Mouse (Mus musculus) left cerebral cortex, adult 2 months (tissue): ENCODE measurements around the gene Nfkbid. TPM values are rescaled to one million over a fixed set of nuclear protein-coding genes. Genes with fewer than 3 reads are reported as not detected.
"Not testable (repeated sequence)": the region's sequence is repeated elsewhere in the genome, so short reads cannot be mapped to it uniquely, and the experiment has no call there.

ENCODE experiments used
- DNase-seq, 2 experiments: peaks; one replicate each; pipeline ENCODE4 v3.0.0; 2021 to 2022; ENCODE audit warnings: low spot score in 2 of 2, mixed read lengths in 1 of 2; ENCODE audit errors: extremely low spot score in 1 of 2
- H3K27ac ChIP-seq: fragments of 200-600 bp; 2 replicates; pipeline ENCODE4 v1.8.1; 2022
- H3K4me3 ChIP-seq: fragments of 200-600 bp; 2 replicates; pipeline ENCODE4 v1.8.1; 2022
- CTCF ChIP-seq: fragments of 200-600 bp; IDR thresholded peaks from 2 replicates; pipeline ENCODE4 v1.8.1; 2022; ENCODE audit warnings: antibody characterized with exemption, mild to moderate bottlenecking, moderate library complexity
- intact Hi-C: fragments of 180-260 bp; cut with DNase I; formaldehyde crosslinking; loops from one replicate; pipeline ENCODE4 v1.15.1; 2025
- total RNA-seq, 2 experiments: library from RNA; stranded (reverse); gene quantifications; 2 replicates each; pipeline ENCODE4 v1.2.3; 2021

Nfkbid gene
- total RNA-seq, 2 experiments from 2014 or later = 3.9 to 5.1 TPM

DNA sequence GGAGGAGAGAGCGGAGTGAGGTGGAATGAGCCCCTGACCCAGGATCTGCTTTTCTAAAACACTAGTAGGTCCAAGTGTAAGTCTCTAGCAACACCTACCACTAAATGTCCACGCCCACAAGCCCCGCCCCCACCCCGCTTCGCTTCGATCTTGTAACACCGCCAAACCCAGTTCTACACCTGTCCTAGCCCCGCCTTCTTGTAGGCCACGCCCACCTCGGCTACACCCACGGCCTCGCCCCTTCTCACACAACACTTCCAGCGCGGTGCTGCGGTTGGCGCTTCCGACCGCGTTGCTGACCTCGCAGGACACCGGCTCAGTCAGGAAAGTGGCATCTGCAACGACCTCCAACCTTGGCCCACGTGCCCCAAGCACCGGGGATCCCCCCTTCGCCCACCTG, 32.2 kb downstream of the Nfkbid start:
- intact Hi-C loops = no loop called here
- no peak for TF ChIP-seq CTCF
- DNase-seq = no peak
- no peak overlapping the region for H3K4me3 ChIP-seq
- no peak overlapping the region for H3K27ac ChIP-seq

DNA sequence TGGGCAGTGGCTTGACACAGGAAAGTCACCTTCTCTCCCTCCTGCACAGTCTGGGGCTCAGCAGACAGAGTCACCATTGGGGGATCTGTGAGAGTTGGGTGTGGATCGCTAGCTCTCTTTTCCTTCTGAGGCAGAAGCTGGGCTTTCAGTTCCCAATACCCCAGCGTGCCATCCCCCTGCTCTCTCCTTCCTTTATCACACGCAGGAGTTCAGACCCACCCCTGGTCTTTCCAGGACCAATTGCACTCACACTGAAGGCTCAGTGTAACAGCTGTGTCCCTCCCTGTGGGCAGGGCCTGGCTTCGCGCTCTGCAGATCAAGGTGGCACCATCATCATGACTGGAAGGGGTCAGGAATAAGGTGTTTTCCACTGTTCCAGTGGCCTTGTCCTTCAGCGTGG, 32.7 kb downstream of the Nfkbid start:
- intact Hi-C loops = no loop called here
- Histone ChIP-seq H3K4me3 (no peak overlapping the region), H3K27ac (no peak overlapping the region)
- DNase-seq = no peak
- TF ChIP-seq CTCF = no peak

DNA sequence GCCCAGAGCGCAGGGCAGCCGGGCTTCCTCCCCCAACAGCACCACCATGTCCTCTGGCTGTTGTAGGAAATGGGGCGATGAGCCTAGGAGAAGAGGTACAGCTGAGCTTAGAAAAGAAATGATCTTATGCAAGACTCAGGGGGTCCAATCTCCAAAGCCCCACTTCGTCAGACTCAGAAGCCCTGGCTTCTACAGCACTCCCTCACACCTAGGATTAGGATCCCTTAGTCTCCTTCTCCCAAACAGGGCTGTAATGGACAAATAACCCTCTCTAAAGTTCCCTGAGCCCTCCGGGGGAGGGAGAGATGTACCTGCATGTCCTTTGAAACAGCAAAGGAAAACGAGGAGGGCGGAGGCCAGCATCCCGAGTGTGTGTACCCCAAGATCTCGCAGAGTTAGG, 35.0 kb downstream of the Nfkbid start:
- intact Hi-C loops = no loop called here
- H3K4me3 ChIP-seq = peak overlapping the region; percentile 45
- no peak for TF ChIP-seq CTCF
- DNase-seq = no peak
- H3K27ac ChIP-seq = no peak overlapping the region

DNA sequence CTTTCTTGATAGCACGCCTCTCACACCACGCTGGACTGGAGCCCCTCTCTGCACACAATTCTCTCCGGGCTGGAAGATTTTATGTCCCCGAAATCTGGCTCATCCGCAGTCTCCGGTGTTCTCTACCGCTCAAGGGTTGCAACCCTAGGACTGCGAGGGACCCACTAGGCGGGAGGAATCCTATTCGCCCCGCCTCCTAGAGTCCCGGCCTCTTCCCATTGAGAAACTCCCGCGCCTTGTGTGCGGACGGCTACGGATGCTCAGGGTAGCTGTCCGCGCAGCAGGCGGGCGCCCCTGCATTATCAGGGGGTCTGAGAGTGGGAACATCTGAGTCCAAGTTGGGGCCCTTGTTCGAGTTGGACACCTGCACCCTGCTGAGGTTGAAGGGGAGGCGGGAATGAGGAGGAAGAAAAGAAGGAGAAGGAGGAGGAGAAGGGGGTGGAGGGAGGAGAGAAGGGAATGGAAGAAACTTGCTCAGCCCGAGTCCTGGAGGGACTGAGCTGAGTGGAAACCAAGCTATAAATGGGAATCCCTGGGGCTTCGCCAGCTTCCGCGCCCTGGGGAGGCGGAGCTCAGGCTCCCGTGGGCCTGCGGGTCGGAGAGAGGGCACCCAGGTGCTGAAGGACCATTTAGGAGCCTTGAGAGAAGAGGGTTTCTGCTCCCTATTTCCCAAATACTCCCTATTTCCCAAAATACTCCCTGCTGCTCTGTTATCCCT, 35.5 kb downstream of the Nfkbid start:
- TF ChIP-seq CTCF = no peak
- peak in 1 of 2 experiments; percentile 26 for DNase-seq
- intact Hi-C loops = no loop called here
- H3K27ac ChIP-seq = peak overlapping the region; percentile 72
- peak overlapping the region; percentile 45 for H3K4me3 ChIP-seq

DNA sequence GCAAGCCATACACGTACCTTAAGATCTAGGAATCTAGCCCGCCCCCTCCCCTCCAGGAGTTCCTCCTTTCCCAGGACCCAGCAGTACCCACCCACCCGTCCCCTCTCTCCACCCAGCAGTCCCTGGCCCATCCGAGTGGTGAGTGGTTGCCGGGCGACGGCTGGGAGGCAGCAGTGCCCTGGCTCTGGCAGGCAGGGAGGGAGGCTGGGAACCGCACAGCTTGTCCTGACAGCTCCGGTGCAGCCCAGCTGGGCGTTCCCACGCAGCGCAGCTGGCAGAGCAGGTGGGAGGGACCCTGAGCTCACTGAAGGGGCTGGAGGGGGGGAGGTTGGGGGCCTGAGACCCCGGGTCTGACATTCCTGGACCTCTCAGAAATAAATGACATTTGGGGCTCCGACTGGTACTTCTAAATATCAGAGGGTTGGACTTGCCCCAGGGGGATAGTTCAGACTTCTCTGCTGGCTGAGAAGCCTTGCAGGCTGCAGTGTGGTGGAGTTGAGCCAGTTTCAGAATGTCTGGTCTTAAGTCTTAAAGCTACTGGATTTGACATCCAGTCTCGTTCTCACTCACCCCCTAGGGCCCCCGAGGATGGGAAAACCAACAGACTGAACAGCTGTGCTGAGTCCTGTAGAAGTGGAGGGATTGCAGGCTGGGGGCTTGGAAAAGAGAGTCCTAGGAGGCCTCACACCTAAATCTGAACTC, 36.2 kb downstream of the Nfkbid start, which contains the start of the genes Kirrel2 and Nphs1:
TSS of gene Kirrel2 (minus strand) at position 62 of the 702 bp plus-strand sequence.
TSS of gene Nphs1 (plus strand) at position 687 of the 702 bp plus-strand sequence.
- Histone ChIP-seq H3K4me3 (peak within 1 kb of the TSS; percentile 45), H3K27ac (peak within 1 kb of the TSS; percentile 72)
- intact Hi-C loops = no loop called here
- TF ChIP-seq CTCF = no peak
- peak; percentile 64 to 67 for DNase-seq

DNA sequence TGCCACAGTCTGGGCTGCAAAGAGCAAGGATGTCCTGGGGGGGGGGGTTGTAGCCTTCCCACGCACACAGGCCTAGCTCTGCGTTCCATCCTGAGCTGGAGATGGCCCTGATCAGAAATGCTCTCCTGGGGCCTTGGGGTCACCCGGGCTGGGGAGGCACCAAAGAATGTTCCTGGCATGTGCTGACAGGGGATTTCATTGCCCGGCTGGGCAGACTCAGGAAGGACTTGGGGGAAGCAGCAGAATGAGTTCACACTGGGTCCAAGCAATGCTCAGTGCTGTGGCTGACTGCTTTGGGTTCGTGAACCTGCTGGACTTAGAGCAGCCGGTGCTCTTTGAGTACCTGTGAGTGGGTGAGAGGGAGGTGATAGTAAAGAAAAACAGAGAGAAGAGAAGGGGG, 38.0 kb downstream of the Nfkbid start:
- Histone ChIP-seq H3K27ac (no peak overlapping the region), H3K4me3 (no peak overlapping the region)
- no peak for DNase-seq
- intact Hi-C loops = no loop called here
- no peak for TF ChIP-seq CTCF

DNA sequence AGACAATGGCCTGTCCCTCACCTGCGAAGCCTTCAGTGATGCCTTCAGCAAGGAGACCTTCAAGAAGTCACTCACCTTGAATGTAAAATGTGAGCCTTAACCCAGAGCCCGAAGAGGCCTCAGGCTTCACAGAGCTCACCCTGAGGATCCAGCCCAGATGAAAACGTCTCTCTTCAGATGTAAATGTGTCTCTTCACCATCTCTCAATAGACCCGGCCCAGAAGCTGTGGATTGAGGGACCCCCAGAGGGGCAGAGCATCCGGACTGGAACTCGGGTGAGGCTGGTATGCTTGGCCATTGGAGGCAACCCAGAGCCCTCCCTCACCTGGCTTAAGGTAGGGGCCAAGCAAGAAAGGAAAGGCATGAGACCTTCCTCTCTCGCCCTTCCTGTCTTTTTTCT, 42.0 kb downstream of the Nfkbid start:
- no peak overlapping the region for H3K4me3 ChIP-seq
- DNase-seq = no peak
- intact Hi-C loops = no loop called here
- no peak overlapping the region for H3K27ac ChIP-seq
- no peak for TF ChIP-seq CTCF

DNA sequence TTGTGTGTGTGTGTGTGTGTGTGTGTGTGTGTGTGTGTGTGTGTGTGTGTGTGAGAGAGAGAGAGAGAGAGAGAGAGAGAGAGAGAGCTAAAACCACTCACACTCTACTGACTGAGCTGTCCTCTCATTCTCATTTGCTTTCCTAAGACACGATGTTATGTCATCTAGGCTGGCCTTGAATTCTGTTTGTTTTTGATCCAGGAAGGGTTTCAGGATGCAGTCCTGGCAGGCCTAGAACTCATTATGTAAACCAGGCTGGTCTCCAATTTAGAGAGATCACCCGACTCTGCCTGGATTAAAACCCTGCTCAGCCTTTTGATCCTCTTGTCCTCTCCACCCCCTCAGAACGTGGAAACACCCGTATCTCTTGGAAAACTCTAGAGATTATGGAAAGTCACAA, 42.5 kb downstream of the Nfkbid start:
- no peak for TF ChIP-seq CTCF
- H3K4me3 ChIP-seq = no peak overlapping the region
- no peak overlapping the region for H3K27ac ChIP-seq
- DNase-seq = no peak
- intact Hi-C loops = no loop called here

DNA sequence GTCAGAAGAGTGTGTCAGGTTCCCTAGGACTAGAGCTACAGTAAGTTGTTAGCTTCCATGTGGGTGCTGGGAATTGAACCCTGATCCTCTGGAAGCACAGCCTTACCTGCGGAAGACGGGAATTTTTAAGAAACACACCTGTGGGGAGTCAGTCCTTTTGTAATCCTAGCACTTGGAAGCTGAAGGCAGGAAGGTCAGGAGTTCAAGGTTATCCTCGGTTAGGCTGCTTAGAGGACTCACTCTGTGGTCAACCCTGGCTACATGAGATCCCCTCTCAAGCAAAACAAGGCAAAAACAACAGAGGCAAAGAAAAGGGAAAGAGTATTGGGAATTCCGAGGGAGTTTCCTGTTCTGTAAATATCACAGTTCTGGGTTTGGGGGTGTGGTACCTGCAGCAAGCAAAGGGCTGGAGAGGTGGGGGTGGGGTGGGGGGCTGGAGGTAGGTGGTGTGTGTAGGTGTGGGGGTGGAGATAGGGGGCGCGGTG, 43.3 kb downstream of the Nfkbid start:
- DNase-seq = no peak
- no peak overlapping the region for H3K4me3 ChIP-seq
- intact Hi-C loops = no loop called here
- H3K27ac ChIP-seq = no peak overlapping the region
- TF ChIP-seq CTCF = no peak

DNA sequence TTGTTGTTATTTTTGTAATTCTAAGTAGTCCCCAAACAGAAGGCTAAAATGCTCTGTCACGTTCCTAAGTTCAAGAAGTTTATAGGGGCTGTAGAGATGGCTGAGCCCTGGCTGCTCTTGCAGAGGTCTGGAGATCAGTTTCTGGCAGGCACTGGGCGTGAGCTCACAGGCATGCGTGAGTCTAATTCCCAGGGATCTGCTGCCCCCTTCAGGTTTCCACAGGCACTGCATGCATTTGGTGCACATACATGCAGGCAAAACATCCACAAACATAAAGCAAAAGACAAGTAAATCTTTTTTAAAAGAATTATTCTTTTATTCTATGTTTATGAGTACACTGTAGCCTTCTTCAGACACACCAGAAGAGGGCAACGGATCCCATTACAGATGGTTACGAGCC, 50.9 kb downstream of the Nfkbid start:
- intact Hi-C loops = loop anchor here (1.0 kb wide), 1 partner anchor 32 kb away; no protein-coding TSS in a partner anchor
- no peak for DNase-seq
- Histone ChIP-seq H3K4me3 (no peak overlapping the region), H3K27ac (no peak overlapping the region)
- peak; percentile 57 for TF ChIP-seq CTCF

DNA sequence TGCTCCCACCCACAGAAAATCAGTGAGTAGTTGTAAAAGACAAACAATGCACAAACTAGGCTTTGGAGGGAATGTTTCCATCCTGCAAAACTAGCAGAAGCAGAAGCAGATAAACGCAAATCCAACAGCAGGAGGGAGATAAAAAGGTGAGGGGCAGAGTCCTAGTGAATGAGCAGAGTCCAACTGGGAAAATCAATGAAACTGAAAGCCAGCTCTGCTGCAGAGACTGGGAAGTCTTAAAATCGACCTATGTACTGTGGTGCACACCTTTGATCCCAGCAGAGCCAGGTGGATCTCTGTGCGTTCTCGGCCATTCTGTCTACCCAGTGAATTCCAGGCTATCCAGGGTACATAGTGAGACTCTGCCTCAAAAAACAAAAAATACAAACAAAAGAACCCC, 53.5 kb downstream of the Nfkbid start:
- no peak for DNase-seq
- Histone ChIP-seq H3K27ac (no peak overlapping the region), H3K4me3 (no peak overlapping the region)
- TF ChIP-seq CTCF = no peak
- intact Hi-C loops = no loop called here

DNA sequence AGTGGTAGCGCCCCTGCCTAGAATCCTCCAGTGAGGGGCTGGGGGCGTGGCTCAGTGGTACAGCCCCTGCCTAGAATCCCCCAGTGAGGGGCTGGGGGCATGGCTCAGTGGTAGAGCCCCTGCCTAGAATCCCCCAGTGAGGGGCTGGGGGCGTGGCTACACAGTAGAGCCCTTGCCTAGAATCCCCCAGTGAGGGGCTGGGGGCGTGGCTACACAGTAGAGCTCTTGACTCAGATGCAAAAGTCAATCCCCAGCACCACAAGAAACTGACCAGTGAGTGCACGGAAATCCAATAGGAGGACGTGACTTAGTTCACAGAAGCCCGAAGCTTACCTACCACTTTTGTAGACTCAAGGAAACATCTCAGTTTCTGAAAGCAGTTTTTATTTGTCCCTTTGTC, 54.6 kb downstream of the Nfkbid start:
- H3K27ac ChIP-seq, intact Hi-C loops, DNase-seq, H3K4me3 ChIP-seq: not testable (repeated sequence)
